Mouse (Mus musculus) liver, embryonic 14.5 days (tissue): ENCODE measurements at regions not wholly inside any gene's neighbourhood (a gene's known extent, or its start where the extent isn't known, plus 50 kb on each side); places are given as distances from the start of the nearest gene placed in this dataset.

ENCODE experiments used
- ATAC-seq: fragments of 200-750 bp; cut with Nextera tagmentation; 2 replicates; pipeline ENCODE4 v1.8.0; 2017; ENCODE audit warnings: moderate number of reproducible peaks, mild to moderate bottlenecking, moderate library complexity; ENCODE audit not compliant: insufficient read depth
- DNase-seq, 3 experiments: peaks; one replicate each; pipeline ENCODE4 v3.0.0-alpha.2; 2012 to 2013; ENCODE audit warnings: low read depth in 3 of 3, low spot score in 3 of 3
- H3K27ac ChIP-seq: fragments of 300-500 bp; sonication (generic); 2 replicates; pipeline ENCODE4 v1.5.1; 2014; ENCODE audit warnings: moderate library complexity, mild to moderate bottlenecking, control low read depth, inconsistent platforms
- H3K27me3 ChIP-seq: fragments of 300-500 bp; sonication (generic); 2 replicates; pipeline ENCODE4 v1.6.1; 2014; ENCODE audit warnings: mild to moderate bottlenecking, low read length, moderate library complexity; ENCODE audit not compliant: control insufficient read depth, insufficient read depth
- H3K36me3 ChIP-seq: fragments of 300-500 bp; sonication (generic); replicated peaks from 2 replicates; pipeline ENCODE4 v1.6.1; 2014; ENCODE audit warnings: low read depth; ENCODE audit not compliant: control insufficient read depth, insufficient read depth
- H3K4me1 ChIP-seq, 2 experiments: fragments of 200-500 bp in 1 of 2; fragments of 300-500 bp in 1 of 2; sonication (generic) in 1 of 2; replicated peaks; 2 replicates each; pipeline ENCODE4 v1.6.1; 2012 to 2014; ENCODE audit warnings: antibody characterized with exemption in 1 of 2, inconsistent platforms in 1 of 2, low read length in 1 of 2; ENCODE audit not compliant: control insufficient read depth in 2 of 2, insufficient read depth in 2 of 2
- H3K4me2 ChIP-seq: fragments of 300-500 bp; sonication (generic); 2 replicates; pipeline ENCODE4 v1.6.1; 2014; ENCODE audit warnings: low read depth, mild to moderate bottlenecking, control low read depth, moderate library complexity
- H3K4me3 ChIP-seq, 2 experiments: fragments of 200-500 bp in 1 of 2; fragments of 300-500 bp in 1 of 2; sonication (generic) in 1 of 2; 2 replicates each; pipeline ENCODE4 v1.5.1; 2012 to 2014; ENCODE audit warnings: low read depth in 2 of 2, low read length in 2 of 2, mild to moderate bottlenecking in 2 of 2, control low read depth in 1 of 2, inconsistent platforms in 1 of 2, moderate library complexity in 1 of 2; ENCODE audit not compliant: insufficient read depth in 1 of 2
- H3K9ac ChIP-seq: fragments of 300-500 bp; sonication (generic); replicated peaks from 2 replicates; pipeline ENCODE4 v1.6.1; 2014; ENCODE audit warnings: mild to moderate bottlenecking, control low read depth, moderate library complexity
- H3K9me3 ChIP-seq: fragments of 300-500 bp; sonication (generic); 2 replicates; pipeline ENCODE4 v1.6.1; 2016; ENCODE audit warnings: low read length, mixed read lengths; ENCODE audit not compliant: control insufficient read depth
- CTCF ChIP-seq: IDR thresholded peaks from 2 replicates; pipeline ENCODE4 v1.5.1; 2016; ENCODE audit warnings: antibody characterized with exemption, low read depth, control low read depth
- EP300 ChIP-seq: IDR thresholded peaks from 2 replicates; pipeline ENCODE4 v1.6.1; 2016; ENCODE audit warnings: antibody characterized with exemption, low read depth
- WGBS: fragments of 180-500 bp; shearing (Covaris S2); extraction: QIAGEN DNeasy Blood & Tissue Kit; methylation state at CpG from one replicate; pipeline ENCODE4 v1.1.7; 2014; ENCODE audit not compliant: insufficient replicate concordance; 5-methylcytosine and 5-hydroxymethylcytosine counted together

- H3K27me3 ChIP-seq = no peaks in the 10 kb centered on the region
- H3K4me1 ChIP-seq = peaks cover 37 to 54% of the 10 kb centered on the region in 2 experiments
- no peak overlapping the region; the same call in none of the 2 replicates for H3K9ac ChIP-seq
- no peaks in the 10 kb centered on the region for H3K9me3 ChIP-seq
- H3K4me2 ChIP-seq = peak overlapping the region; percentile 85
- 22% methylated on average over 2 of the region's 2 CpGs for WGBS
- peak overlapping the region; percentile 79; the same call in 1 of the 2 replicates for H3K27ac ChIP-seq
- ATAC-seq (no peak), DNase-seq (no peak)
- TF ChIP-seq EP300 (no peak), CTCF (no peak)
- H3K4me3 ChIP-seq = no peak overlapping the region
- H3K36me3 ChIP-seq = no peaks in the 10 kb centered on the region
Observed at GRCm38 (mm10) chr7:73596415-73596814, 54.8 kb upstream of the Chd2 start.

GRCm38 (mm10) chr7:73595860-73596259, 54.2 kb upstream of the Chd2 start:
- peak overlapping the region; percentile 16 to 54; a peak in 3 of 4 replicates for H3K4me3 ChIP-seq

GRCm38 (mm10) chr7:73595140-73595825, 53.7 kb upstream of the Chd2 start:
- Histone ChIP-seq H3K4me1 (peaks cover 26 to 44% of the 10 kb centered on the region in 2 experiments), H3K36me3 (no peaks in the 10 kb centered on the region)
- WGBS = 1% methylated on average over 23 of the region's 23 CpGs

More at GRCm38 (mm10) chr7:73595860-73596259, 54.2 kb upstream of the Chd2 start:
- Histone ChIP-seq H3K27ac (peak overlapping the region; percentile 79), H3K4me1 (peaks cover 32 to 49% of the 10 kb centered on the region in 2 experiments), H3K4me2 (peak overlapping the region; percentile 85), H3K9ac (peak overlapping the region; percentile 64), H3K27me3 (no peaks in the 10 kb centered on the region), H3K36me3 (no peaks in the 10 kb centered on the region), H3K9me3 (no peaks in the 10 kb centered on the region)
- TF ChIP-seq CTCF (no peak), EP300 (no peak)
- 40% methylated on average over 9 of the region's 9 CpGs for WGBS
- no peak for DNase-seq
- no peak for ATAC-seq

GRCm38 (mm10) chr7:73594492-73595139, 53.0 kb upstream of the Chd2 start:
- under 1% methylated on average over 14 of the region's 14 CpGs for WGBS
- ATAC-seq (peak; percentile 21; the same call in 1 of the 2 replicates), DNase-seq (no peak)
- Histone ChIP-seq H3K9me3 (no peaks in the 10 kb centered on the region), H3K4me2 (peak overlapping the region; percentile 85), H3K9ac (peak overlapping the region; percentile 64), H3K27ac (peak overlapping the region; percentile 79), H3K4me3 (peak overlapping the region; percentile 54 to 59), H3K4me1 (peaks cover 21 to 37% of the 10 kb centered on the region in 2 experiments), H3K27me3 (no peaks in the 10 kb centered on the region), H3K36me3 (no peaks in the 10 kb centered on the region)
- TF ChIP-seq CTCF (no peak), EP300 (no peak)

More at GRCm38 (mm10) chr7:73595140-73595825, 53.7 kb upstream of the Chd2 start:
- Histone ChIP-seq H3K4me3 (peak overlapping the region; percentile 27 to 54), H3K9ac (peak overlapping the region; percentile 64), H3K9me3 (no peaks in the 10 kb centered on the region), H3K4me2 (peak overlapping the region; percentile 85), H3K27me3 (no peaks in the 10 kb centered on the region), H3K27ac (peak overlapping the region; percentile 79)
- peak; percentile 12; the same call in 1 of the 2 replicates for TF ChIP-seq CTCF
- TF ChIP-seq EP300 = no peak
- ATAC-seq = peak; percentile 95
- DNase-seq = peak; percentile 74 to 79 (median 76)
